Mouse (Mus musculus) embryonic stem cell, embryonic (primary cell): ENCODE results near the gene Sfrp2.

Experiments
- CTCF ChIA-PET, 4 experiments: fragments of 300-600 bp in 2 of 4; fragments of 350-600 bp in 2 of 4; sonication (Branson Sonifier 250); formaldehyde crosslinking; loops; one replicate each; lab custom pipeline; 2022; ENCODE audit warnings: inconsistent platforms in 2 of 4; lab: Charles Lee
- POLR2A ChIA-PET, 4 experiments: fragments of 300-600 bp in 2 of 4; fragments of 350-600 bp in 2 of 4; sonication (Branson Sonifier 250); formaldehyde crosslinking; loops; one replicate each; lab custom pipeline; 2022; ENCODE audit warnings: antibody characterized with exemption in 4 of 4, inconsistent platforms in 1 of 4; lab: Charles Lee

Gene Sfrp2

GRCm38 (mm10) chr3:83767121-83767520 is 1.0 kb downstream of the Sfrp2 start:
- POLR2A ChIA-PET: no interaction called here
- CTCF ChIA-PET: no interaction called here

DNA sequence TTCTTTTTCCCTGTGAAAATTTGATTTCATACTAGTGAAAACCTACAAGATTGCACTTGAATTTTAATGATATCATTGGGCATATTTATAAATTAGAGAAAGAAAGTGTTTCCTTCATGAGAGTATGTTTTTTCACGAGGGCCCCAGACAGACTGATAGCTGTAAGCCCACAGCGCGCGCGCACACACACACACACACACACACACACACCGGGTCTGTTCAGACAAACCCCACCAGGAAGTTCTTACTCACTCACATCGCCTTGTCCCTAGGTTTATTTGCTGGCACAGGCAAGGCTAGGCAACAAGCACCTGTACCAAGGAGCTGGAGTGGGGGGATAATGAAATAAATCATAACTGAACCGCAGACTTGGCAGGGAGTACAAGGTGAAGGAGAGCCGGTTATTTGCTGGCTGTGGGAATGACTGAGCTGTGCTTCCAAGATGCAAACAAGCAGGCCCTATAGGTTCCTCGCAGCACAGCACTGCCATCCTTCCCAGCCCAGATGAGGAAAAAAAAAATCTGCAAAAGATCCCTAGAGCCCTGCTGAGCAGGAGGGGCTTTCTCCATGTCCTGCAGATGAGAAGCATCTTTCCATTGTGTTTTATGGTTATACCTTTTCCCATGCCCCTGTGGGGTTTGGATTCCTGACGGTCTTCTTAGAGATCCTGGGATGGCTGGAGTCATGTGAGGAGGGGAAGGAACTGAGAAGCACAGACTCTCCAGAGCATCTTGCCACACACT is 2.3 kb downstream of the Sfrp2 start:
- POLR2A ChIA-PET: interaction anchor here in 2 of 4 experiments (0.6 kb wide), 2 partner anchors 103 to 279 kb away, joined by 4 read pairs; no protein-coding TSS in a partner anchor
- CTCF ChIA-PET: interaction anchor here in 2 of 4 experiments (0.8 to 1.2 kb wide), 2 partner anchors 769 to 770 kb away, joined by 3 read pairs; no protein-coding TSS in a partner anchor

- ChIA-PET CTCF (interaction anchor here in 3 of 4 experiments (0.5 to 1.2 kb wide), 3 partner anchors 127 to 770 kb away, joined by 3 to 5 read pairs (median 3); no protein-coding TSS in a partner anchor), POLR2A (interaction anchor here in 2 of 4 experiments (0.6 kb wide), 2 partner anchors 102 to 279 kb away, joined by 4 read pairs; no protein-coding TSS in a partner anchor)
These were observed 2.9 kb downstream of the Sfrp2 start for GRCm38 (mm10) chr3:83769036-83769410.

GRCm38 (mm10) chr3:83771160-83771869 is 5.2 kb downstream of the Sfrp2 start:
- POLR2A ChIA-PET: no interaction called here
- CTCF ChIA-PET: interaction anchor here in 1 of 4 experiments (0.6 kb wide), 1 partner anchor 59 kb away, joined by 3 read pairs; no protein-coding TSS in a partner anchor

DNA sequence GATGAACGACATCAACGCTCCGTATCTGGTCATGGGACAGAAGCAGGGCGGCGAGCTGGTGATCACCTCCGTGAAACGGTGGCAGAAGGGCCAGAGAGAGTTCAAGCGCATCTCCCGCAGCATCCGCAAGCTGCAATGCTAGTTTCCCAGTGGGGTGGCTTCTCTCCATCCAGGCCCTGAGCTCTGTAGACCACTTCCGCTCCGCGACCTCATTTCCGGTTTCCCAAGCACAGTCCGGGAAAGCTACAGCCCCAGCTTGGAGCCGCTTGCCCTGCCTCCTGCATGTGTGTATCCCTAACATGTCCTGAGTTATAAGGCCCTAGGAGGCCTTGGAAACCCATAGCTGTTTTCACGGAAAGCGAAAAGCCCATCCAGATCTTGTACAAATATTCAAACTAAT is 7.2 kb downstream of the Sfrp2 start:
- CTCF ChIA-PET: interaction anchor here (0.7 to 2.2 kb wide), 9 partner anchors 9 to 278 kb away, joined by 3 to 8 read pairs (median 6); no protein-coding TSS in a partner anchor
- POLR2A ChIA-PET: interaction anchor here in 3 of 4 experiments (0.7 to 1.5 kb wide), 5 partner anchors 8 to 73 kb away, joined by 3 to 9 read pairs (median 4); no protein-coding TSS in a partner anchor

GRCm38 (mm10) chr3:83775403-83775802 is 9.3 kb downstream of the Sfrp2 start:
- POLR2A ChIA-PET: interaction anchor here in 1 of 4 experiments (0.6 kb wide), 1 partner anchor 121 kb away, joined by 4 read pairs; no protein-coding TSS in a partner anchor
- CTCF ChIA-PET: no interaction called here

DNA sequence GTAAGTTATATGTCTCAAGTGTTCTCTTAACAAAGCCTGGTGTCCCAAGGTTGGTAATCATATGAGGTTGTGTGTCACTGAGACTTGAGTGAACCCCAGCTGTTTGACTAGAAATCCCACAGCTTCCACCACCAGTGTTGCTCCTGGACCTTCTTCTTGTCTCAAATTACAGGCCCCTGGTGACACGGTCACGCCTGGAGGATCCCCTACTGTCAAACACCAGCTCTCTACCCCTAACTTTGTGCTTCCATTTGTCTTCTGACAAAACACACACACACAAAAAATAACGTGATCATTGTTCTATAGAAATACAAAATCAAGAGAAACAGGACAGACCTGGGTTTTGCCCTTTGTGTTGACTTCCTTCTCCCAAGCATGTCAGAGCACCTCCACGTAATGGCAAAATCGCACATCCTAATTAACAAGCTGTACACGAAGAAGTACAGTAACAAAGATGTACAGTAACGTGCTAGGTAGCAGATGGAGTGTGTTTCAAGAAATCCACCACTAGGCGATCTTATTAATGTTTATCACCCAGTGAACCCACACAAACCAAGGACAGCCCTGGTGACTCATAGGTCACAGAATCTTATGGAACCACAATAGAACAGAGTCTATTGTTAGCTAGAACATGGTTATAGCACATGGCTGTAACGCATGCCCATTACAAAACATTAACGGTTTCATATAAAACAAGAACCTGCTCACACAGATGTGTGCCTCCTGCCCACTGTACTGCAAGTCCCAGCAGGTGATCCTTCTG is 15.5 kb downstream of the Sfrp2 start:
- CTCF ChIA-PET: interaction anchor here in 2 of 4 experiments (0.6 to 1.7 kb wide), 2 partner anchors 16 to 542 kb away, joined by 5 read pairs; no protein-coding TSS in a partner anchor
- POLR2A ChIA-PET: interaction anchor here in 1 of 4 experiments (0.8 kb wide), 1 partner anchor 9 kb away, joined by 3 read pairs; no protein-coding TSS in a partner anchor

- CTCF ChIA-PET: interaction anchor here in 2 of 4 experiments (0.6 to 1.8 kb wide), 2 partner anchors 11 to 522 kb away, joined by 4 to 7 read pairs; no protein-coding TSS in a partner anchor
- POLR2A ChIA-PET: interaction anchor here in 1 of 4 experiments (0.7 kb wide), 1 partner anchor 385 kb away, joined by 5 read pairs; no protein-coding TSS in a partner anchor
These were observed 17.8 kb downstream of the Sfrp2 start for GRCm38 (mm10) chr3:83783716-83784469.

DNA sequence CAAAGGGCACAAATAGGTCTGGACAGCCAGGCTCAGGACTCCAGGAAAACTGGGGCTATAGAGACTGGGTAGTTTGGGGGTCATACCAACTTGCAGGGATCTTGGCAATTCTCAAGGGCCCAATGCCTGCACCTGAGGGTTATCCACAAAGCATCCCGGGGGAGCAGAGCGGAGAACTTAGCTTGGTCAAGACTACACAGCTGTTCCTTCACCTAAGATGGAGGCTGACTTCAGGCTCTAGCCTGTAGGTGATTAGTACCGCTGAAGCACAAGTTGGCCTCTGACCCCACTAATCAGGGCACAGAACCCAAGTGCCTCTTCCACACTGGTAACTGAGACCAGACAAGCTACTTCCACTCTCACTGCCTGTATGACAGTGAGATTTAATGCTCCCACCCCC is 18.6 kb downstream of the Sfrp2 start:
- POLR2A ChIA-PET: interaction anchor here in 1 of 4 experiments (0.6 kb wide), 1 partner anchor 87 kb away, joined by 3 read pairs; no protein-coding TSS in a partner anchor
- CTCF ChIA-PET: interaction anchor here in 2 of 4 experiments (0.6 to 1.8 kb wide), 4 partner anchors 11 to 369 kb away, joined by 3 to 7 read pairs (median 6); no protein-coding TSS in a partner anchor

GRCm38 (mm10) chr3:83787086-83787485 is 21.0 kb downstream of the Sfrp2 start:
- ChIA-PET CTCF (interaction anchor here in 1 of 4 experiments (1.1 kb wide), 1 partner anchor 11 kb away, joined by 3 read pairs; no protein-coding TSS in a partner anchor), POLR2A (interaction anchor here in 1 of 4 experiments (0.8 kb wide), 1 partner anchor 9 kb away, joined by 3 read pairs; no protein-coding TSS in a partner anchor)

DNA sequence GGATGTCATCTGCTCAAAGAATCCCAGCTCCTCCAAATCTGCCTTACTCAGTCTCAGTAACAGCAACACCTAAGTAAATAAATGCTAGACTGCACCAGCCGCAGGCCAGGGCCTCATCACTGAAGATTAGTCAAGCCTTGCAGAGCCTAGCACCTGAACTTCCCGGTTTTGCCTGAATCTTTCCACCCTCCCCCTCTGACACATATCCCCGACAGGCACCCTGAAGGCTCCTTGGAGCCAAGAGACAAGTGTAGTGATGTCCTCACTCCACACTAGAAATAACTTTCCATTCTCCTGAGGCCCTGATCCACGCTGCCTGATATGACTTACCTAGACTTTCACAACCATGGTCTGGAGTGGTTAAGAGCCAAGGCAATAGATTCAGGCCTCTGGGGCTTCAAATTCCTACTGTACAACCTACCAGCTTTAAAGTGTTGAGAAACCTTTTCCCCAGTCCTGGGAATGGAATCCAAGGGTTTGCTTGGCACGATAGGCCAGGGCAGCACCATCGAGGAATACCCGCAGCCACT is 21.7 kb downstream of the Sfrp2 start:
- ChIA-PET POLR2A (no interaction called here), CTCF (no interaction called here)

GRCm38 (mm10) chr3:83789651-83790451 is 23.7 kb downstream of the Sfrp2 start:
- POLR2A ChIA-PET: interaction anchor here in 1 of 4 experiments (0.6 kb wide), 1 partner anchor 74 kb away, joined by 3 read pairs; no protein-coding TSS in a partner anchor
- CTCF ChIA-PET: interaction anchor here in 1 of 4 experiments (1.2 kb wide), 1 partner anchor 8 kb away, joined by 3 read pairs; no protein-coding TSS in a partner anchor

GRCm38 (mm10) chr3:83791444-83791843 is 25.3 kb downstream of the Sfrp2 start:
- CTCF ChIA-PET: no interaction called here

GRCm38 (mm10) chr3:83797098-83797497 is 31.0 kb downstream of the Sfrp2 start:
- ChIA-PET CTCF (interaction anchor here (0.6 to 1.2 kb wide), 25 partner anchors 8 to 517 kb away, joined by 3 to 9 read pairs (median 4); partner anchors contain the start of gene Tlr2 (in 1 of the 4)), POLR2A (interaction anchor here in 2 of 4 experiments (0.5 to 1.2 kb wide), 2 partner anchors 11 to 893 kb away, joined by 3 to 12 read pairs; no protein-coding TSS in a partner anchor)

More at GRCm38 (mm10) chr3:83791444-83791843, 25.3 kb downstream of the Sfrp2 start:
- POLR2A ChIA-PET: interaction anchor here in 1 of 4 experiments (0.7 kb wide), 1 partner anchor 16 kb away, joined by 3 read pairs; no protein-coding TSS in a partner anchor

DNA sequence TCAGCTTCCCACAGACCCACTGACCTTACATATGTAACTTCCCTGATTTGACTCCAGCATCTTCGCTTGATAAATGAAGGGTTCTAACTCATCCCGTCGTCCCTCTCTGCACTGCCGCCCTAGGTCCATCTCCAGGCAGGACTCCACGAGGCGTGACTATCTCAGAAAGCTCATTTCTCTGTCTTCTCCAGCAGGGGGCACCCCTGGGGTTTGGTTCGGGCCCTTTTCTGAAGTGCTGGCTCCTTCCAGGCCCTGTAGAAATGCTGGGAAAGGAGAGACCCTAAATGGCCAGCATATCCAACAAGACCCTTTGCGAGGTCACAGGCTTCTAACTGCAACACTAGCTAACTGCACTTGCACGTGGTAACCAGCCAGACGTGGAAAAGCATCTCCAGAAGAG is 31.7 kb downstream of the Sfrp2 start:
- CTCF ChIA-PET: interaction anchor here (0.6 to 1.2 kb wide), 28 partner anchors 9 to 517 kb away, joined by 3 to 9 read pairs (median 4); partner anchors contain the start of gene Tlr2 (in 1 of the 4)
- POLR2A ChIA-PET: interaction anchor here in 2 of 4 experiments (0.5 to 1.2 kb wide), 2 partner anchors 10 to 892 kb away, joined by 3 to 12 read pairs; no protein-coding TSS in a partner anchor
